Mouse (Mus musculus) 3T3-L1 (cell line): ENCODE results near the gene Pi16.
"Not testable (repeated sequence)": the region's sequence is repeated elsewhere in the genome, so short reads cannot be mapped to it uniquely, and the experiment has no call there.

Experiments
- DNase-seq: peaks from one replicate; pipeline ENCODE4 v3.0.0-alpha.2; 2015; ENCODE audit warnings: low read depth, low spot score

Gene Pi16

DNA sequence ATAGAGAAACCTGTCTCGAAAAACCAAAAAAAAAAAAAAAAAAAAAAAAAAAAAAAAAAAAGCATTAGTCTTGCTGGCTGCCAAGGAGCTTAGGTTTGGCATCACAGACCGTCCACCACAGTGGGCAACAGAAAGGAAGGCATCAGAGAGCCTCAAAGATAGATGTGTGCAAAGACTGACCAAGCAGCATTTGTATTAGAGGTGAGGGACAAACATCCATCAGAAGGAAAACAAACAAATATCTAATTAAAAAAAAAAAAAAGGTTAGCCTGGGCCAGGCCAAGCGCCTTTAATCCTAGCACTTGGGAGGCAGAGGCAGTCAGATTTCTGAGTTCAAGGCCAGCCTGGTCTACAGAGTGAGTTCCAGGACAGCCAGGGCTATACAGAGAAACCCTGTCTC lies at the start of gene Pi16:
Gene Pi16, plus strand, starts transcription at position 301 of the 400 bp plus-strand sequence.
- DNase-seq, result not testable (repeated sequence)

DNA sequence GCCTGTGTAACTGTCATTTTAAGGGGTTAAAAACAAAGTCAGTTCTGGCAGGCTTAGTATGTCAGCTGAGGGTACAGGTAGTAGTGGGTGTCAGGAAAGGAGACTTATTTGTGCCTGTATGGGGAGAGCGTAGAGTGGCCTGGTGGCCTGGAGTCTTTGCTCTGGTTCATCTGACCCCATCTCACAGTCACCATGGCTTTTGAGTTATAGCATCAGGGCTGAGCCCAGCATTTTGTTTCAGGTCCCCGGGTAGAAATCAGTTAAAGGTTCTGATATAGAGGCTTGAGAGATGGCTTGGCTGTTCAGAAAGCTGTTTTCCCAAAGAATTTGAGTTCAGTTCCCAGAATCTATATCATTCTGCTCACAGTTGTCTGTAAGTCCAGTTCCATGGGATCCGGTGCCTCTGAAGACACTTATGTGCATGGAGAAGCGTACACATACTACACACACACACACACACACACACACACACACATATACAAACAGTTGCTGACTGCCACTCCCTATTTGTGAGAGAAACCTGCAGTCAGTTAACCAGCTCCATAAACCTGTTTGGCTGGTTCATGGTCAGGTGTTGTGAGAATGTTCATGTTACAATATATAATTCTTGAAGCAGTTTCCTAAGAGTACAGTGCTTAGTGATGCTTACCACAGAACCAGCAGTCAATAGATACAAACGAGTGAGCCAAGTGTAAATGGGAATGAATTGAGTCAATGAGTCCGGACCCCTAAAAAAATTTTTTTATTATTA lies 49.4 kb upstream of the Pi16 start:
- no peak for DNase-seq

DNA sequence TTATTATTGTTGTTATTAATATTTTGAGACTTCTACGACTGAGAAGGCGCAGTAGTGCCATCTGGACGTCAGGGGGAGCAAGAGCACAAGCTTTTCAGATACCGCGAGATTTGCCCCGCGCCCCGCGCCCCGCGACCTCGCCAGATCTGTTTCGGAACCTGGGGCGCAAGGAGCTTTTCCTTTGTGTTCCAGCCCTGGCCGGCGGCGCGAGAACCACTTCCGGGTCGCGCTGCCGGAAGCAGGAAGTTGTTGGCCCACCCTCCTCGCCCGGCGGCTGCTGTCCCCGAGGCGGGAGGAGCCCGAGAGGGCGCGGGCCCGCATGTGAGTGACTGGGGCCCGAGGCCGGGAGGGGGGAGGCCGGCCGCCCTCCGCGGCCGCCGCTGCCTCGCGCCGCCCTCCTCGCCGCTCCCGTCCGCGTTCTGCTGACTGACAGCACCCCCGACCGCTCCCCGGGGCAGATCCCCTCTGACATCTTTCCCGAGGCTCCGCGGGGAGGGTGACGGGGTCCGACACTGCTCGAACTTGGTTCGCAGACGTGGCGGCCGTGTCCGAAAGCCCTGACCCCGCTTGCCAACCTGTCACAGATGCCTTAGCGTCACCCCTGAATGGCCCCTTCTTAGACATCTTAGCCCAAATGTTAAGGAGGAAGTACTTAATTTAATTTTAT lies 48.7 kb upstream of the Pi16 start, which contains the start of gene BC004004:
Gene BC004004, plus strand, starts transcription at position 107 of the 667 bp plus-strand sequence.
- peak; percentile 97 for DNase-seq

DNA sequence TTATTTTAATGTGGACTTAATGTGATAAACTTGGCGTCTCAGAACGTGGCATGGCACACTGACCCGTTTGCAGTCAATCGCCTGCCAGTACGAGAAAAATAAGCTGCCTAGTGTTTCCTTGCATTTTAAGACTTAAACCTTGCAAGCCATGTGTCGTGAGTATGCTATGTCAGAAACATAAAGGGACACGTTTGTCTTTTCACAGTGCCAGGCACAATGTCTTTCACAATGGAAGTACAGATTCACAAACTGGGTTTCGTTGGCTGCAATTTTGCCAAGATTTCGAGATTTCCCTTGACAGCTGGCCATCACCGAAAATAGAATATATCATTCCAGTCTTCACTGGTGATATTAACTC lies 48.2 kb upstream of the Pi16 start:
- DNase-seq, result no peak

DNA sequence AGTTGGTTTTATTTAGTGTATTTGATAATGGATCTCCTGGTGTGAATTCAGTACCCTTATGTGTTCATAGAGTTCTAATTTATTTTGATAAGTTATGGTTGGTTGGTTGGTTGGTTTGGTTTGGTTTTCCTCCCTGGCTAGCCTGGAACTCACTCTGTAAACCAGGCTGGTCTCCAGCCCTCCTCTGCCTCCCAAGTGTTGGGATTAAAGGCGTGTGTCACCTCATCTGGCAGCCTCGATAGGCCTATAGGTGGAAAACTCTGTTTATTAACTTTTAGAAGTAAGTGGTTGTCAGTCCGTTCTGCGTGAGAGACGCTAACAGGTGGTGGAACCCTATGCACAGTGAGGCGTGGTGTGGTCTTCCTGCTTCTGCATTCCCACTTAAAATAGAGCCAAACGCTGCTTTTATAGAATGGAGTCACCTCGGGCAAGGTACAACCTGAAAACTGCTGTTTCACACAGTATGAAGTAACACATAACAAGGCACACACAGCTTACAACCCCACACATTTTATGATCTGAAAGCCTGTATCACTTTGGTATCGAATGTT lies 47.3 kb upstream of the Pi16 start:
- no peak for DNase-seq

DNA sequence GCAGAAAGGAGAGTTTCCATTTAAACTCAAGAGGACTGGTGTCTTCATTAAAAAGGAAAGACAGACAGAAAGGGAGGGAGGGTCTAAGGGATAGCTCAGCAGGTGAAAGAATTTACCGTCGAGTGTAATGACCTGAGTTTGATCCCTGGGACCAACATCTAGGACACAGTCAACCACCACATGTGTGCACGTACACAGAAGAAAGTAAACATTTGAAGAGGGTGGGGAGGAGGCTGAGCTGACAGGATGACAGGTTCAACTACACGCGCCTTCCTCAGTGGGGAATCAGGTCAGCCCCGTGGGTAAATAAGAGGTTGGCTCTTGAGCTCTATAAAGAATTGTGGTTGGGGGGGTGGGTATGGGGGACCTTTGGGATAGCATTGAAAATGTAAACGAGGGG lies 44.3 kb upstream of the Pi16 start:
- no peak for DNase-seq

DNA sequence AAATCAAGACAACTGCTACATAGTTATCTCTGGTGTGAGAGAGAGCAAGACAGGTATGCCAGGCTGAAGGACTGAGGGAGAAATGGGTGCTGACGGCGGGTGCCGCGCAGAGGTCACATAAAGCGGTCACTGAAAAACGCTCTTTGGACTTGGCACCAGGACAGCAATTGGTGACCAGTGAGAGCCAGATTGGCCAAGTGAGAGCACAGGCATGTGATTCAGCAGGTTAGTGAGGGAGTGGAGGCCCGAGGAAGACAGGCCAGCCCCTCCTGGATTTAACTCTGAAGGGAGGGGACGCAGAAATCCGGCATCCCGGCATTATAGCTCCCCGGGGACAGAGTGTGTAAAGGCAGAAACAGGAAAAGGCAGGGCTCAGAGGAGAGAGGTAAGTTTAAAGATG lies 43.6 kb upstream of the Pi16 start:
- DNase-seq, result no peak

DNA sequence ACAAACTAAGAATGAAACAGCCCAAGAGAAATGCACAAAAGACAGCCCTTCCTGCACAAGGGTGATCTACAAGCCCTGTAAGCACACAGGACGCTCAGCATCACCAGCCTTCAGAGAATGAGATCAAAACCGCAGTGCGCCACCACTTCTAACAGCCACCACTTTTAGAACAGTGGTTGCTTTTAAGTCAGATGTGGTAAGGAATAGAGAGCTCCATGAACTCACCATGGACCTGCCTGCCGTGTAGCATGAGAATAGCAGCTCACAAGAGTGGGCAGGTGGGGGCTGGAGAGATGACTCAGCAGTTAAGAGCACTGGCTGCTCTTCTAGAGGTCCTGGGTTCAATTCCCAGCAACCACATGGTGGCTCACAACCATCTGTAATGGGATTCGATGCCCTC lies 37.1 kb upstream of the Pi16 start:
- DNase-seq, result no peak

DNA sequence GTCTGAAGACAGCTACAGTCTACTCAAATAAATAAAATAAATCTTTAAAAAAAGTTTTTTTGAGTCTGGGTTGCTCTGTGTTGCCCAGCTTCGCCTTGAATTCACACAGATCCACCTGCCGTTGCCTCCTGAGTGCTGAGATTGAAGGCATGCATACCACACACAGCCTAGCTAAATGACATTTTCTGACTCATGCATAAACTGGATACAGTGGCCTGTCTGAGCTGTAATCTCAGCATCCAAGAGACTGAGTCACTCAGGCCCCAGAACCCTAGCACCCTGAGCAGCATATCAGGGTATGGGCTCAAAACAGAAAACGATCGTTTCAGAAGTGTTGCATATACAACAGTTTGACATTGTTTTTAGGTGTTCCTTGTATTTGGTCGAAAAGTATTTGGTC lies 35.9 kb upstream of the Pi16 start:
- DNase-seq, result peak; percentile 66

DNA sequence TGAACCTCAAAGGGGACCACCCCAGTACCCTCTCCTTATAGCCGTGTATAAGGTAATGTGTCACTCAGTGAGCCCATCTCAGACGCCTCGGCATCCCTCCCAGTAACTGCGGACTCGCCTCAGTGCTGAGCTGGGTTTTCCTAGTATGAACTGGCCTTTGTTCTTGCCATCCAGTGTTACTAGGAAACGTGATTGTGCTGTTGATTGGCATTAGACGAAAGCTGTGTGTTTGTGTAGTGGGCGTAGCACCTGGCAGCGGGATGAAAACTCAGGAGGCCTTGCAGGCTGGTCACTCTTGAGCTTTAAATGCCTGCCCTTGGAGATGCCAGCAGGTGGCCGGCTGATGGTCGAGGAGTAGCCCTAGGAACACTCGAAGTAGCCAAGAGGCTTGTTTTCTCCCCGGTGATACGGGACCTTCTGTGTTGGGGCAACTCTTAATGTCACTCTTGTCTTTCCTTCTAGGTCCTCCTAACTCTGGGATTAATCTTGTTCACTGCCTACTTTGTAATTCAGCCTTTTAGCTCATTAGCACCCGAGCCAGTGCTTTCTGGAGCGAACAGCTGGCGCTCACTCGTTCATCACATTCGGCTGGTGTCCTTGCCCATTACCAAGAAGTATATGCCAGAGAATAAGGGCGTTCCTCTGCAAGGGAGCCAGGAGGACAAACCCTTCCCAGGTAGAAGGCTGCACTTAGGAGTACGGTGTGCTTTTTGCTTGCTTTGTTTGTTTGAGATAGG lies 35.1 kb upstream of the Pi16 start:
- DNase-seq, result no peak

DNA sequence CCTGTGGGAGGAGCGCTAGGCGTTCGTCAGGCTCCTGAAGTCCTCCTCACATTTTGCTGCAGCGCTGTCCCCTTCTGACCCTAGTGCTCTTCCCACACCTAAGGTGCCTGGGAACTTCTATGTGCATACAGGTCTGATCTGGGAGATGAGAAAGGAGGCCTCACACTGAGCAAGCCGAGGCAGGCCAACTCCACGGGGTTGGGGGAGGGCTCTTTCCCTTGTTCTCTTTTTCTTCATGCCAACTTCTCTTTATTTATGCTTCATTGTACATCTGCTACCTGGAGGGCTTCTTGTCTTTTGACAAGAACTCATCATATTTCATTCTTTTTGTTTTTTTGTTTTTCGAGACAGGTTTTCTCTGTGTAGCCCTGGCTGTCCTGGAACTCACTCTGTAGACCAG lies 25.7 kb upstream of the Pi16 start:
- DNase-seq, result no peak

DNA sequence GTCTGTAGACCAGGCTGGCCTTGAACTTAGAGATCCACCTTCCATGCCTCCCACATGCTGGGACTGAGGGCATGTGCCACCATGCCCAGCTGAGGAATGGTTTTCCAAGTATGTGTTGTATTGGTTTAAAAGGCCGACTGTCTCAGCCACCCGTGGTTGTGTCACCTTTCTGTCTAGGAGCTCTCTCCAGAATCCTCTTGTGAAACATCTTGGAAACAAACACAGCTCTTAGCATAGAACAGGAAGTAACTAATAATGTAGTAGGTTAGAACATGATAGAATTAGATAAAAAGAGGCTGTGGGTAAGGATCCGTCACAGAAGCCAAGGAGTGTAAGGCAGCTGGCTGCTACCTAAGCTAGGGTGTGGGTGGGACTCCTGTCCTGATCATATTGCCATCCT lies 24.5 kb upstream of the Pi16 start:
- no peak for DNase-seq

DNA sequence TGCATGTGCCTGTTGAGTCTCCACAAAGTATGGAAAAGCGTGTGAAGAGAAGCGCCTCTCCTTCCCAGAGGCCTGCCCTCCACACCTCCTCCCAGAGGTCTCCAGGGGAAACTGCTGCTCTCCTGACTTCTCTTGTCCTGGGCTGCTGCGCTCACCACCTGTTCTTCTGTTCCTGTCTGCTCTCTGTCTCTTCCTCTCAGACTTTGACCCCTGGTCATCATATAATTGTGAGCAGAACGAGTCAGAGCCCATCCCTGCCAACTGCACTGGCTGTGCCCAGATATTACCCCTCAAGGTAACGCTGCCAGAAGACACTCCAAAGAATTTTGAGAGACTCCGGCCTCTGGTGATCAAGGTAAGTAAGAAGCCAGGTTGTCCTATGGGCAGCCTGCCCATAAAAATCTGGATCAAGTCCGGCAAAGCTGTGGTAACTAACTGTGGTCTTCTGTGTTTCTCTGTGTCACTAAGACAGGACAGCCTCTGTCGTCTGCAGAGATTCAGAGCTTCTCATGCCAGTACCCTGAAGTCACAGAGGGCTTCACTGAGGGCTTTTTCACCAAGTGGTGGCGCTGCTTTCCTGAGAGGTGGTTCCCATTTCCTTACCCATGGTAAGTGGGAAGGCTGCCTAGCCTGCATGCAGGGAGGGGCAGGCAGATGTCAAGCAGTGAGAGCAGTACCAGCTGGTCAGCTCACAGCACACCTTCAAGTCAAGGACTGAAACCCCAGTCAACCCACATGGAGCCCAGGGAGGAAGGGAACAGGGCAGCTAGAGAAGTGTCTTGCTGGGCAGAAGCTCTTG lies 23.5 kb upstream of the Pi16 start:
- DNase-seq, result no peak

DNA sequence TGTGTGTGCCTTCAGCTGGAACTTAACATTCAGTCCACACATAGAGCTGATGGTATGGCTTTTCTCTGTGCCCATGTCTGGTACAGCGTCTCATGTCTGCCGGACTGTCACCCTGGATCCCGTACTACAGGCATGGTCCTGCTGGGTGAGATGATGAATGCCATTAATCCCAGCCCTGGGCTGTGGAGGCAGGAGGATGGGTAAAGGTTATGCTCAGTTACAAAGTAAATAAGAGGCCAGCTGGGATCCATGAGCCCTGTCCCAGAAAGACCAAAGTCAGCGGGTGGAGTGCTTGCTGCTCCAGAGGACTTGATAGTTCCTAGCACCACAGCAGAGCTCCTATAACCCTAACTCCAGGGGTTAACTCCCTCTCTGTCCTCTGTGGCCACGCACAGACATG lies 21.6 kb upstream of the Pi16 start:
- no peak for DNase-seq

DNA sequence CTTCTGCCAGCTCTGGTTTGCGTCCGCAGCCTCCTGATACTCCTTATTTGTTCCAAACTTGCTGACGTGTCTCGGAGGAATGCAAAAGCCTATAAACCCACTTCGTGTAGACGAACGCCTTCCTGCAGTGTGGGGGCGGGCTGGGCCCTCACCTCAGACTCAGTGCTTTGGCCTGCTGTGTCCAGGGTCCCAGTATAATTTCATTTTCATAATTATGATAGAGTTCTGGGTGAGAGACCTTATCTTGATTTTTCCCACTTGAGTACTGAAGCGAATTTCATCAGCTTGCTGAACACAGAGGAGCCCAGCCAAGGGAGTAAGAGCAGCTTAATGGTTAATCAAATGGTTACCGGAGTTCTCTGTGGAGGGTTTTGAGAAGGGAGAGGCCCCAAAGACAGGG lies 20.2 kb upstream of the Pi16 start:
- DNase-seq, result no peak

DNA sequence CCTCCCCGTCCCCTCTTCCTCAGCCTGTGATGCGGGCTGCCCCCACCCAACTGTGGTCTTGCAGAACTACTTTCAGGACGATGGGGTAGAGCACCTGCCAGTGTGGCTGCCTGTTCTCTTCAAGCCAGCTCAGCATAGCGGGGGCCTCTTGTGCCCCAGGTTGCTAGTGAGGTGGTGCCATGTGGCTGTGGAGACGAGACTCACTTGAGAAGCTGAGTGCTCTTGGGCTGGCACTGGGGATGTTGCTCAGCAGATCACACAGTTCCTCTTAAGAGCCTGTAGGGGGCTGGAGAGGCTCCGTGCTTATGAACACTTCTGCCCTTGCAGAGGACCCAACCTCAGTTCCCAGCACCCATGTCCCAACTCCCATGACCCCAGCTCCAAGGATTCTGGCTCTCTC lies 19.7 kb upstream of the Pi16 start:
- no peak for DNase-seq

DNA sequence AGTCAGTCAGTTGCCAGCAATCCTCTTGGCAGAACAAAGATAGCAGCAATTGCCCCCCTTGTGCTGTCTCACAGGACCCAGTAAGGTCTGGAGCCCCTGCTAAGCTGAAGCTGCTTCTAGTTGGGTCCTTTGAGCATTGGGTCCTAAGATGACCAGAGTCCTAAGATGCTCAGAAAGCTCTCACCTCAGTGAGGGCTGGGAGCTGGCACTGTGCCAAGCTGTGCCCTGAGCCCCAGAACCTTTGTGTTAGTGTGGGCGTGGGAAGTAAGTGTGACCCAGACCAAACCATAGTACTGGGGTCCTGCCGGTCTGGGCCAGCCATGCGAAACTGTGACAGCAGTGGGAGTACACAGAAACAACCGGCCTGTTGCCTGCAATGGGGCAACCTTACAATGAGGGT lies 18.2 kb upstream of the Pi16 start:
- DNase-seq, result no peak

DNA sequence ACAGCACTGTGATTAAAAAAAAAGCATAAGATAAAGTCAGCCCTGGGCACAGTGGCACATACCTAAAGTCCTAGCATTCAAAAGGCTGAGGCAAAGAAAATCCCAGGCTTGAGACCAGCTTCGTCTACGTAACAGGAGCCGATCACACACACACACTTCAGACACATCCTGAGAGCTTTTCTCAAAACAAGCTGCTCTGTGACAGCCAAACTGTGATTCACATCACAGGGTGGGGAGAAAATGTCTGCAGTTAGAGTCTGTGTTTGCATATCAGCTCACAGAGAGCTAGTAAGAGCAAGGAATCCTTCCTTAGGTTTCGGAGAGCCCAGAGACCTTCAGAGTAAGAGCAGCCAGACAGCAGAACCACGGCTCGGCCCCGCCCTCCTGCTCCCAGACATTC lies 16.6 kb upstream of the Pi16 start:
- no peak for DNase-seq

DNA sequence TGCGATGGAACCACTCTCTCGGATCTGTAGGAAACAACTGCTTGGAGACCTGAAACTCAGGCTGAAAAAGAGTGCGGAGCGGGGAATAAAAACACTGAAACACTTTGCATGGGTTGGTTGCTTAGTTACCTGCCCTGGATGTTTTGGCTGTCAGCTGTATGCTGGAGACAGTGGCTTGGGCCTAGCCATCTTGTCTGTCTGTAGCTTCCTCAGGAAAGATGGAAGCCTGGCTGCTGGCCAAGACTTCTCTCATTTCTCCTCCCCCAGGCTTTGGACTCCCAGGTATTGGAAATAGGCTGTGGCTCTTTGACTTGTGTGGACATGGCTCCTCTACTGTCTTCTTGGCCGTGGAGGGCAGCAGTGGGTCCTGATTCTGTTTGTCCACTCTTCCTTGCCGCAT lies 16.1 kb upstream of the Pi16 start:
- DNase-seq, result no peak

DNA sequence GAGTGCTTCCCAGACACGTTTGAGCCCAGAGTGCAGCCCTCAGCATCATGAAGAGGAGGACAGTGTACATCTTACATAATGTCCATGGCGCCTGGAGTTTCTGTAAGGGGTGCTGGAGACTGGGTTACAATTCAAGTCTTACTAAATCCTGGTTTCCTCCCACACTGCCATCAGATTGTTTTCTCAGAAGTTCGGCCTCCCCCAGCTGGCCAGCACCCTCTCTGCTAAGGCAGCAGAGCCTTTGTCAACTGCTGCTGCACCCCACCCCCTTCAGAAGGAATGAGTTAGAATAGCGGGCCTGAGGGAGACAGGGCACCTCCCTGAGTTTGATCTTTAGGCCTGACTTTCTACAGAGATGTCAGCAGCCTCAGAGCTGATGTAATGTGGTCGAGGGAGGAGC lies 15.3 kb upstream of the Pi16 start:
- DNase-seq, result no peak

DNA sequence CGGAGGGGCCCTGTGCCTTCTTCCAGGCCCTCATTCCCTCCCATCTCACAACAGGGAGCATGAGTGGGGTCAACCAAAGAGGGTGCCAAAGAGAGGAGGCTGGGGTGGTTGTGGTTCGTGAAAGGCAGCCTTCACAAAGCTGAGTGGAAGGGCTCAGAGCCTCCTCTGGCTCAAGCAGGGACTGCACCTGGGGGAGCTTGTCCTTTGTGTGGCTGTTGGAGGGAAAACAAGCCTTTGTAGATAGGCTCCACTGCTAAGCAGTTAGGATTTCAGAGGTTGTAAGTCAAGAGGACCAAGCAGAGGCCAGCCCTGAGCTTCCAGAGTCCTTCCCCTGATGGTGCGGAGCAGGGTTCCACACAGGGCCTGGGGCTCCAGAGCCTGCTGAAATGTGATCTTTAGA lies 14.4 kb upstream of the Pi16 start:
- no peak for DNase-seq

DNA sequence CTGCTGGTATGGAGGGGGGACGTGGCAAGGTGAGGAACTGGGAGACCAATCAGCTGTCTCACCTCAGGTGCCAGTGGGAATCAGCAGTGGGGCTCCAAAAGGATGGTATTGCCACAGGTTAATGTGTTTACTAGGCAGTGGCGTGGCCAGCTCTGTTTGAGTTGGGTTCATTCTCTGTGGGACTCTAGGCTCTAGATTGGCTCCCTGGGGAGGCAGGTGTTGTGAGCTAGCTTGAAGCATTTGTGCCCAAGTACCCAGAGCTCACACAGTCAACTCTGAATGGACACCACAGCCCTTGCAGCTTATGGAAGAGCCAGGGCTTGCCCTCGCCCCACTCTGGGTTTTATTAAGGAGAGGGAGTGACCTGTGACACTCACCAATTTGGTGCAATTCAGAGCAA lies 13.6 kb upstream of the Pi16 start:
- no peak for DNase-seq
